Mouse (Mus musculus): ENCODE measurements around the gene Tm9sf1.

DNA sequence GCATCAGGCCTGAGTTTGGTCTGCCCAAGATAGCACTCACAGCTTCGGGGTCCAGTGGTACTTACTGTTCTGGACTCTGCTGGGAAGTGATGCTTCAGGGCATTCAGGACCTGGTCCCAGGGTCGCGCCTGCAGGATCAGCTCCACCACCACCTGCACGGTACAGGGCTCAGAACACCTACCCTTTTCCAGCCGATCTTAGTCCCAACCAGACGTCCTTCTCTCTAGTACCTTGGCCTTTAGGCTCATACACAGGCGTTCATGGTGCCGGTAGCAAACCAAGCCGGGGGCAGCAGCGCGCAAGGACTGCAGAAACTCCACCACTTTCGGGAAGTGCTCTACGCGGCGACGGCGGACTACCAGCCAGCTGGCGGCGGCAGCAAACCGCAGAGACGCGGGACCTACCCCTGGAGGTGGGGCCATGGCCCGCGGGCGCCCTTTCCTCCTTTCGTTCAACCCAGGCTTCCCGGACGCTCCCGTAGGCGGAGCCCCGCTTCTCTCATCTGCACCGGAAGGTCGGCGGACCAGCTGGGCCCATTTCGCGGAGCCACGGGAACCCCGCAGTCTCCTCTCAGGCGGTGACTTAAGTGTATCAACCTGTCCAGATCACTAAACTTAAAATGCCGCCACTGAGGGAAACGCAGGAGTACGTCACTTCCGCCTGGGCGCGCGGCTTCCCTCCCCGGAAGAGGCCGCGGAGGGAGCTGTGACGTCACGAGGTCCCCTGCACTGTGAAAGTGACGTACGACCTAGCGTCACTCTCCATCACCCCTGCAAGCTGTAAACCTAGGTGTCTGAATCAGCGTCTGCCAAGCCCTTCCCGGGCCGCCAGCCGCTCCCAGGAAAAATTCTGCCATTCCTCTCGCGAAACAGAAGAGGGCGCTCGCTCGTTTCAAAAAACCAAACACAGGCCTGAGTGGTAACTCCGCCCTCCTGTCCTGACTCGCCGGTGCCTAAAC, 37.8 kb upstream of the Tm9sf1 start, which contains the start of gene Tinf2:
- peak; percentile 51; the same call in 1 of the 2 replicates for TF ChIP-seq POLR2A (IDR thresholded peaks at IDR 0.05; ENCODE audit: insufficient read depth, low read depth, low read length)
- TF ChIP-seq CTCF (IDR thresholded peaks at IDR 0.05) = peak; percentile 90
- 0 out of 2 replicates have a peak, but pooled peaks have one; percentile 58 for TF ChIP-seq EP300 (IDR thresholded peaks at IDR 0.05; ENCODE audit: insufficient read depth, low read depth, low read length)

Data from heart, adult 2 months (tissue).